Comparison of ENCODE assay signal across 8 mouse cellular contexts in the genomic region with DNA sequence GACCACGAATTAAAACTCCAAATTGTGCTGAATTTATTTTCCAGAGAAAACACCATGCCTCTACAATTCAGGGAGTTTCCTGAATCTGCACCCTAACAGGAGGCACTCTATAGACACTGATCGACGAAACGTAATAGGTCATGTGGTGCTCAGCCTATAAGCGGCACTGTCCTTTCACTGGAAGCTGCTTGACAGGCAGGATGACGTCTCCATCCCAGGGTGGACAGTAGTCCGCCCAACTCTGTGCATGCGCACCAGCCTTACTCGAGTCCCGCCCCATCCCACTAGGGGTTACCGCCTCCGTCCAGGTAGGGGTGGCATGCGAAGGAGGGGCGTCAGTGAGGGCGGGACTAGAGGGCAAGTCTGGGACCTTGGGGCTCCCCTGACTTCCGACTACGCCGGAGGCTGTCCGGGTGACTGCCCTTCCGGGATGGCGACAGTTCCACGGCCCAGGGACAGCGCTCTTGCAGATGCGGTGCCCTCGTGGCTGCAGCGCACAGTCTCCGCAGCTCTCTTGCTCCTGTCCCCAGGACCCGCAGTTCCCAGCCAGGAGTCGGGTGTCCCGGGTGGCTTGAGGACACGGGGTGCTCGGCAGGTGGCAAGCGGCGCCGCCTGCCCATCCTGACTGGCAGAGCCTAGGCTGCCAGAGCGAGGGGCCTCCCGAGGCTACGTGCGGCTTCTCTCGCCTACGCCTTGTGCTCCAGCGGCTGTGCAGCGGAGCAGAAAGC. TPM values are rescaled to one million over a fixed set of nuclear protein-coding genes. Genes with fewer than 3 reads are reported as not detected.
DNase-seq lines count a peak whose midpoint lies in the region; ATAC-seq and TF ChIP-seq lines count a peak whose summit lies in the region.

Slc37a4 (plus strand) TSS at position 169 of the 728 bp plus-strand sequence.

- WGBS in embryonic facial prominence, embryonic 13.5 days, result under 1% methylated on average over 43 of the region's 43 CpGs
- under 1% methylated on average over 43 of the region's 43 CpGs for WGBS in kidney, adult 2 months
- under 1% methylated on average over 43 of the region's 43 CpGs for WGBS in limb, embryonic 12.5 days
- WGBS in midbrain, embryonic 15.5 days, result under 1% methylated on average over 43 of the region's 43 CpGs
- under 1% methylated on average over 43 of the region's 43 CpGs for WGBS in spleen, adult 2 months

- TF ChIP-seq POLR2A in kidney, adult 2 months (IDR thresholded peaks at IDR 0.05; ENCODE audit: low read depth, low read length), result peak; percentile 80
- peak; percentile 91 for TF ChIP-seq POLR2A in spleen, adult 2 months (IDR thresholded peaks at IDR 0.05; ENCODE audit: low read depth, low read length)

- no peak for TF ChIP-seq CTCF in kidney, adult 2 months (conservative IDR thresholded peaks at IDR 0.05; ENCODE audit: insufficient read depth, insufficient read length, low read depth, low read length)
- TF ChIP-seq CTCF in spleen, adult 2 months (IDR thresholded peaks at IDR 0.05; ENCODE audit: extremely low read depth, insufficient read depth, insufficient read length, insufficient replicate concordance), result no peak

- peak within 1 kb of the TSS; percentile 62 for H3K27ac ChIP-seq in embryonic facial prominence, embryonic 13.5 days
- peak within 1 kb of the TSS; percentile 83 for H3K27ac ChIP-seq in kidney, adult 2 months (ENCODE audit: insufficient read depth, low read depth, low read length)
- peak within 1 kb of the TSS; percentile 20; the same call in 1 of the 2 replicates for H3K27ac ChIP-seq in limb, embryonic 12.5 days
- peak within 1 kb of the TSS; percentile 89 for H3K27ac ChIP-seq in midbrain, embryonic 15.5 days
- peak within 1 kb of the TSS; percentile 73 for H3K27ac ChIP-seq in spleen, adult 2 months (ENCODE audit: insufficient read depth, low read length)

- 0 out of 2 replicates have a peak, but pooled peaks cover 5% of the 10 kb centered on the region for H3K27me3 ChIP-seq in embryonic facial prominence, embryonic 13.5 days
- H3K27me3 ChIP-seq in kidney, adult 2 months (replicated peaks; ENCODE audit: control insufficient read depth, insufficient read depth, low read length), result no peaks in the 10 kb centered on the region
- peaks cover 15% of the 10 kb centered on the region for H3K27me3 ChIP-seq in limb, embryonic 12.5 days
- H3K27me3 ChIP-seq in midbrain, embryonic 15.5 days (replicated peaks), result no peaks in the 10 kb centered on the region
- H3K27me3 ChIP-seq in spleen, adult 2 months (ENCODE audit: control insufficient read depth, insufficient read depth, low read length), result no peaks in the 10 kb centered on the region

- DNase-seq in 3134 (ENCODE audit: extremely low read depth, insufficient read length, low spot score), result peak; percentile 98
- peak; percentile 99 for DNase-seq in adrenal gland, postnatal 36 days
- DNase-seq in heart, adult 18-20 months, result peak; percentile 96 to 98
- peak; percentile 99 for DNase-seq in kidney, adult 2 months
- peak; percentile 89 to 95 for DNase-seq in spleen, adult 2 months (ENCODE audit: low read depth in 1 of 2, low spot score in 2 of 2)

- peak; percentile 95 for ATAC-seq in embryonic facial prominence, embryonic 13.5 days (ENCODE audit: insufficient number of reproducible peaks, insufficient read depth, low FRiP score, low TSS enrichment, low read depth)
- peak; percentile 96 for ATAC-seq in limb, embryonic 12.5 days (ENCODE audit: insufficient number of reproducible peaks, insufficient read depth, low FRiP score, low TSS enrichment, low read depth)
- ATAC-seq in midbrain, embryonic 15.5 days (replicated peaks), result peak; percentile 98

- H3K4me2 ChIP-seq in embryonic facial prominence, embryonic 13.5 days, result peak within 1 kb of the TSS; percentile 98
- peak within 1 kb of the TSS; percentile 97 for H3K4me2 ChIP-seq in limb, embryonic 12.5 days
- peak within 1 kb of the TSS; percentile 93 for H3K4me2 ChIP-seq in midbrain, embryonic 15.5 days

- H3K4me1 ChIP-seq in embryonic facial prominence, embryonic 13.5 days, result peaks cover 17% of the 10 kb centered on the region
- peaks cover 10% of the 10 kb centered on the region; the same call in 1 of the 2 replicates for H3K4me1 ChIP-seq in kidney, adult 2 months (ENCODE audit: control insufficient read depth, insufficient read depth, low read length)
- peaks cover 16% of the 10 kb centered on the region for H3K4me1 ChIP-seq in limb, embryonic 12.5 days (replicated peaks)
- peaks cover 28% of the 10 kb centered on the region for H3K4me1 ChIP-seq in midbrain, embryonic 15.5 days
- H3K4me1 ChIP-seq in spleen, adult 2 months (ENCODE audit: control insufficient read depth, insufficient read depth, insufficient read length), result peaks cover 3% of the 10 kb centered on the region; the same call in 1 of the 2 replicates

- H3K9ac ChIP-seq in embryonic facial prominence, embryonic 13.5 days, result peak within 1 kb of the TSS; percentile 82
- H3K9ac ChIP-seq in limb, embryonic 12.5 days (replicated peaks), result peak within 1 kb of the TSS; percentile 79
- H3K9ac ChIP-seq in midbrain, embryonic 15.5 days, result peak within 1 kb of the TSS; percentile 92

- H3K4me3 ChIP-seq in embryonic facial prominence, embryonic 13.5 days, result peak within 1 kb of the TSS; percentile 75
- H3K4me3 ChIP-seq in kidney, adult 2 months (ENCODE audit: insufficient read depth, low read depth, low read length), result peak within 1 kb of the TSS; percentile 83
- H3K4me3 ChIP-seq in limb, embryonic 12.5 days (replicated peaks), result peak within 1 kb of the TSS; percentile 73
- peak within 1 kb of the TSS; percentile 94 for H3K4me3 ChIP-seq in midbrain, embryonic 15.5 days
- H3K4me3 ChIP-seq in spleen, adult 2 months (ENCODE audit: extremely low read depth, insufficient read depth, insufficient read length), result peak within 1 kb of the TSS; percentile 79

- peaks cover 29% of the 10 kb centered on the region for H3K36me3 ChIP-seq in embryonic facial prominence, embryonic 13.5 days
- peaks cover 4% of the 10 kb centered on the region; the same call in 1 of the 2 replicates for H3K36me3 ChIP-seq in kidney, adult 2 months (ENCODE audit: control insufficient read depth, insufficient read depth, low read length)
- H3K36me3 ChIP-seq in limb, embryonic 12.5 days, result peaks cover 36% of the 10 kb centered on the region
- peaks cover 20% of the 10 kb centered on the region; the same call in 1 of the 2 replicates for H3K36me3 ChIP-seq in midbrain, embryonic 15.5 days (replicated peaks)
- peaks cover 9% of the 10 kb centered on the region; the same call in 1 of the 2 replicates for H3K36me3 ChIP-seq in spleen, adult 2 months (ENCODE audit: control insufficient read depth, insufficient read depth, low read length)

- no peaks in the 10 kb centered on the region for H3K9me3 ChIP-seq in embryonic facial prominence, embryonic 13.5 days
- H3K9me3 ChIP-seq in limb, embryonic 12.5 days, result no peaks in the 10 kb centered on the region
- no peaks in the 10 kb centered on the region for H3K9me3 ChIP-seq in midbrain, embryonic 15.5 days

RNA-seq across cellular contexts. Expression of gene Slc37a4, which starts in this region (rescaled TPM):
- total RNA-seq in adrenal gland, postnatal 36 days (2021), result 10 to 100 TPM; 13.5 to 18.6 TPM
- polyA plus RNA-seq in embryonic facial prominence, embryonic 13.5 days (2015; fragmentation: Nextera tagmentation; extraction: Ambion mirVana), result 12.2 and 13.4 TPM in 2 replicates
- total RNA-seq in heart, adult 18-20 months (2021), result 10 to 100 TPM; 17.8 to 20.3 TPM
- 295 and 303 TPM in 2 replicates for polyA plus RNA-seq in kidney, adult 2 months (2012; rRNA removed)
- polyA plus RNA-seq in limb, embryonic 12.5 days (2016; fragmentation: Nextera tagmentation; extraction: Ambion mirVana), result 11.1 and 12.8 TPM in 2 replicates
- polyA plus RNA-seq in midbrain, embryonic 15.5 days (2015; fragmentation: Nextera tagmentation; extraction: Ambion mirVana), result 44.6 and 44.9 TPM in 2 replicates
- 24.5 and 25.4 TPM in 2 replicates for polyA plus RNA-seq in spleen, adult 2 months (2012; rRNA removed)

Comparison
In these comparisons a context has a peak if more than half of its experiments do, and no peak if none do; other contexts are left out.
1. Peak in every context shown above with its lines: DNase-seq, ATAC-seq, H3K4me3 ChIP-seq and H3K27ac ChIP-seq.
2. H3K27ac ChIP-seq: peak in every context shown above with its lines; median percentile 89 in midbrain, embryonic 15.5 days; 83 in kidney, adult 2 months; 73 in spleen, adult 2 months; 62 in embryonic facial prominence, embryonic 13.5 days; 20 in limb, embryonic 12.5 days.